Mouse (Mus musculus) forebrain, embryonic 15.5 days (tissue): ENCODE data around the gene Gng3. TPM values are rescaled to one million over a fixed set of nuclear protein-coding genes. Genes with fewer than 3 reads are reported as not detected.

Source experiments
- ATAC-seq: fragments of 200-750 bp; cut with Nextera tagmentation; replicated peaks from 2 replicates; pipeline ENCODE4 v1.8.0; 2017; ENCODE audit warnings: mild to moderate bottlenecking, moderate TSS enrichment, moderate library complexity
- H3K27ac ChIP-seq: fragments of 300-500 bp; sonication (generic); replicated peaks from 2 replicates; pipeline ENCODE4 v1.5.1; 2015; ENCODE audit warnings: mild to moderate bottlenecking, inconsistent platforms
- H3K27me3 ChIP-seq: fragments of 300-500 bp; sonication (generic); 2 replicates; pipeline ENCODE4 v1.6.1; 2015; ENCODE audit warnings: inconsistent platforms
- H3K36me3 ChIP-seq: fragments of 300-500 bp; sonication (generic); 2 replicates; pipeline ENCODE4 v1.6.1; 2015; ENCODE audit warnings: mild to moderate bottlenecking, inconsistent platforms
- H3K4me1 ChIP-seq: fragments of 300-500 bp; sonication (generic); 2 replicates; pipeline ENCODE4 v1.6.1; 2015; ENCODE audit warnings: inconsistent platforms
- H3K4me2 ChIP-seq: fragments of 300-500 bp; sonication (generic); replicated peaks from 2 replicates; pipeline ENCODE4 v1.6.1; 2015; ENCODE audit warnings: mild to moderate bottlenecking, inconsistent platforms
- H3K4me3 ChIP-seq: fragments of 300-500 bp; sonication (generic); 2 replicates; pipeline ENCODE4 v1.5.1; 2015; ENCODE audit warnings: mild to moderate bottlenecking, inconsistent platforms
- H3K9ac ChIP-seq: fragments of 300-500 bp; sonication (generic); replicated peaks from 2 replicates; pipeline ENCODE4 v1.6.1; 2015; ENCODE audit warnings: mild to moderate bottlenecking, inconsistent platforms
- H3K9me3 ChIP-seq: fragments of 300-500 bp; sonication (generic); 2 replicates; pipeline ENCODE4 v1.6.1; 2016; ENCODE audit warnings: inconsistent platforms
- WGBS: fragments of 180-500 bp; shearing (Covaris S2); methylation state at CpG from one replicate; pipeline ENCODE4 v1.1.7; 2015; ENCODE audit warnings: mixed read lengths; 5-methylcytosine and 5-hydroxymethylcytosine counted together
- polyA plus RNA-seq: library from polyadenylated mRNA; unstranded; fragments of >200 nt; fragmentation: Nextera tagmentation; extraction: Ambion mirVana; gene quantifications from 2 replicates; pipeline ENCODE4 v1.2.1, GENCODE M21; 2015

The Gng3 gene
- polyA plus RNA-seq, 1 experiment from 2014 or later, result 272 TPM

DNA sequence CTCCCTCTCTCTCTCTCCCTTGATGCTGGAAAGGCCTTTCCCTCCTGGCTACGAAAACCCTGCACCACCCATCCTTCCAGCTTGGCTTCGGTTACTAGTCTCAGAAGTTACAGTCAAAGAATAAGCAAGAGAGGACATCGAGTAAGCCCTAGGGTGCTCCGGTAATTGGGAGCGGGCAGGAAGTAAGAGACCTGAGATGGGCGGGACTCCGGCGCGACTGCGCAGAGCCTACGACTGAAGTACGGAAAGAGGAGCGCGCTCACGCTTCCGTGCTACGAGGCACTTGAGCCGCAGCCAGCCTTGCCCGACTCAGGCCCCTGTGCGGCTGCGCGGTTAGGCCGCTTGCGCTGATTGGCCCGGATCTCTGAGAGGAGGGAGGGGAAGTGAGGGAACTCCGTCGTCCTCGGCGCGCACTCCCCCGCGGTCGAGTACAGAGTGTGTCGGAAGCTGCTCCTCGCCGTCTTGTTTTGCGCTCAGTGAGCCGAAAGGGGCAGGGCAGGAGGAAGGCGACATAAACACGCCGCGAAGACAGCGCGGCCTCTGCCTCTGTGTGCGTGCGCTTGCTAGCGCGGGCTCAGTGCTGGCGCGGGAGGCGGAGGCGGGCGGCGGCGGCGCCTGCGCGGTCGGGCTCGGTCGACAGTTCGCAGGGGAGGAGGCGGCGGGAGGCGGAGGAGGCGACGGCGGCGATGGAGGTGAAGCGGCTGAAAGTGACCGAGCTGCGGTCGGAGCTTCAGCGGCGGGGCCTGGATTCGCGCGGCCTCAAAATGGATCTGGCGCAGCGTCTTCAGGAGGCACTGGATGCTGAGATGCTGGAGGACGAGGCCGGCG, 19.2 kb downstream of the Gng3 start, which contains the start of gene Hnrnpul2:
TSS of gene Hnrnpul2 (plus strand) at position 415 of the 828 bp plus-strand sequence.
- Histone ChIP-seq H3K27ac (peak within 1 kb of the TSS; percentile 98), H3K36me3 (peaks cover 25% of the 10 kb centered on the region), H3K9ac (peak within 1 kb of the TSS; percentile 76), H3K4me2 (peak within 1 kb of the TSS; percentile 89), H3K4me1 (peaks cover 57% of the 10 kb centered on the region), H3K27me3 (no peaks in the 10 kb centered on the region), H3K4me3 (peak within 1 kb of the TSS; percentile 74), H3K9me3 (no peaks in the 10 kb centered on the region)
- peak; percentile 96 for ATAC-seq
- 0% methylated on average over 83 of the region's 83 CpGs for WGBS

DNA sequence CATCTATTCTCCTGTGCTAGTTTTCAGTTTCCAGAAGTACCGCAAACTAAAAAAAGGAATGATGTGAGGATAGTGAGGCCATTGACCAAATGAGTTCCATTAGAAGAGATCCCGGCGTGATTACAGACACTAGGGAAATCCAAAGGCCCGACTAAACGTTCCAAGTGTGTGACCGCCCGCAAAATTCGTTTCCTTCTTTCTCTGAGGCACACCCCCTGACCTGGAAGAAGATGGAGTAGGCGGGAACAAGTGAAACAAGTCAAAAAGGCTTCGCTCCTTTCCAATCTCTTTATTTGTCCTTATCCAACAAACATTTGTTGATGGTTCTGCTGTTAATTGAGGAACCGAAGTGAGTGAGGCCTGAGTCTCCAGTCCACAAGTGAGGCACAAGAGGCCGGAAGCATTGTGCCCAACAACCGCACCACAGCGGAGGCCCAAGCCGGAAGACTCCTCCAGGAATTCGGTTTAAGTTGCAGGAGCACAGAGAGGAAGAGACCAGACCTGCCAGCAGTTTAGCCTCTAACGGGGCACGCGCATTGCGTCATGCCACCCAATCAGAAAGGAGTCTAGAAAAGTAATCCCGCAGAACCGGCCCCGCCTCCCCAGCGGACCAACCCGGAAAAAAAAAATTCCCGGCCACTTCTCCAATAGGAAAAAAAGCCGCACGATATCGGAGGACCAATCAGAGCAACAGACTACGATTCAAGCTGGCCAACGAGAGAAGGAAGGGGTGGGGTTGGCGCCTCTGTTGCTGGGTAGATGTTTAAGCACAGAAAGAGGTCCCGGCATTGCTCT, 20.0 kb downstream of the Gng3 start, which contains the start of gene Ttc9c:
TSS of gene Ttc9c (minus strand) at position 533 of the 795 bp plus-strand sequence.
- H3K9me3 ChIP-seq, result no peaks in the 10 kb centered on the region
- peak; percentile 94 for ATAC-seq
- H3K4me1 ChIP-seq, result peaks cover 63% of the 10 kb centered on the region
- peak within 1 kb of the TSS; percentile 76 for H3K9ac ChIP-seq
- H3K36me3 ChIP-seq, result peaks cover 23% of the 10 kb centered on the region
- peak within 1 kb of the TSS; percentile 89 for H3K4me2 ChIP-seq
- under 1% methylated on average over 33 of the region's 33 CpGs for WGBS
- H3K27me3 ChIP-seq, result no peaks in the 10 kb centered on the region
- H3K4me3 ChIP-seq, result peak within 1 kb of the TSS; percentile 74
- peak within 1 kb of the TSS; percentile 98 for H3K27ac ChIP-seq

DNA sequence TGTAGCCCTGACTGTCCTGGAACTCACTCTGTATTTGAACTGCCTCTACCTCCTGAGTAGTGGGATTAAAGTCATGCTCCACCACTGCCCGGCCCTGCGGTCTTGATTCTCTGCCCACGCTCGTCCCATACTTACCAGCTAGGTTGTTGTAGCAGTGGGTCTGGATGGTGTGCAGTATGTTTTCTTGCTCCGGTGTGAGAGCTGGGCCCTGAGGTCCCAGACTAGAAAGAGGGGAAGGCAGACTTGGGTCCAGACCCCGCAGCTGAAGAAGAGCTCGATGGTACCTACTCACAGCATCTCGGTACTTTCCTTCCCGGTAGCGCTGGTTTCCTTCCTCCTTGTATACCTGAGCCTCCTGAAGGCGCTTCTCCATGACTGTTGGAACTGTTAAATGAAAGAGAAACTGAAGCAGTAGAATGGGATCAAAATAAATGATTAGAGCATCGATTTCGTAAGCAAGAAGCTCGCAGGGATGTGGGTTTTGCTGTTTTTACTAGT, 20.6 kb downstream of the Gng3 start:
- H3K9ac ChIP-seq, result peak overlapping the region; percentile 65
- no peaks in the 10 kb centered on the region for H3K9me3 ChIP-seq
- H3K4me3 ChIP-seq, result peak overlapping the region; percentile 74
- peak overlapping the region; percentile 89 for H3K4me2 ChIP-seq
- no peak for ATAC-seq
- no peaks in the 10 kb centered on the region for H3K27me3 ChIP-seq
- H3K36me3 ChIP-seq, result peaks cover 22% of the 10 kb centered on the region
- H3K27ac ChIP-seq, result peak overlapping the region; percentile 98
- WGBS, result 27% methylated on average over 14 of the region's 14 CpGs
- peaks cover 61% of the 10 kb centered on the region for H3K4me1 ChIP-seq

DNA sequence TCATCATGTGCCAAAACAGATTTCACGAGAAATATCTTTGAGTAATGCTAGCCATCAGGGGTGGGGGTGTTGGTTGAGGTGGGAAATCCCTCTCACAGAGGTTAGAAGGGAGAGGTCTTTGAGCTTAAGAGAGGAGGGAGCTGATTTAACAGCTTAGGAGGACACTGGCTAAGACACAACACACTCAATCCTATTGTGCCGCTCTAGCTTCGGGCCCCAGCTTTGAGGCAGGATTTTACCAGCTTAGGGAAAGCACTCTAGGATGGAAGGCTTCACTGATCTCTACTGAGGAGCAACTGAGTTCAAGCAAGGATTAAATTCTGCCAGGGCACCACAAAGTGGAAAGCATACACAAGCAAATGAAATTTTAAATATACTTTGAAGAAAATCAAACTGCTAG, 22.0 kb downstream of the Gng3 start:
- no peak for ATAC-seq
- WGBS, result 53% methylated on average over 3 of the region's 3 CpGs
- peak overlapping the region; percentile 17; the same call in 1 of the 2 replicates for H3K9ac ChIP-seq
- peaks cover 28% of the 10 kb centered on the region for H3K36me3 ChIP-seq
- peaks cover 48% of the 10 kb centered on the region for H3K4me1 ChIP-seq
- H3K4me3 ChIP-seq, result 0 out of 2 replicates have a peak overlapping the region, but pooled peaks have one; percentile 3
- H3K4me2 ChIP-seq, result peak overlapping the region; percentile 26
- no peaks in the 10 kb centered on the region for H3K9me3 ChIP-seq
- no peak overlapping the region for H3K27ac ChIP-seq
- no peaks in the 10 kb centered on the region for H3K27me3 ChIP-seq

DNA sequence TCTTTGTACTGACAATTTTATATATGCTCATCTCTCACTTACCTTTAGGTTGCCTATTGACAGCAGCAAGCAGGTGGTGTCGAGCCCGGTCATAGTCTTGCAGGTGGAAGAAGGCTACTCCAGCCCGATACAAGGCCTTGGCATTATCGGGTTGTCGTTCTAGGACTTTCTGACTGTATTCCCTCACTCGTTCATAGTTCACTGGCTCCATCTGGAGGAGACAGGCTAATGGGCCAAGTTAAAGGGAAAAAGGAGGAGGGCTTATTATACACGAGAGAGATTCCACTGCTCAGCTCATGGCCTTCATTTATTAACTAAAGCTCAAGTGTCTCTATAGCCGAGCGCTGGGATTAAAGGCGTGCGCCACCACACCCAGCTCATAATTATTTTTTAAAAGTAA, 23.2 kb downstream of the Gng3 start:
- H3K4me3 ChIP-seq, result no peak overlapping the region
- WGBS, result 72% methylated on average over 11 of the region's 11 CpGs
- no peak overlapping the region for H3K27ac ChIP-seq
- peak overlapping the region; percentile 22; the same call in 1 of the 2 replicates for H3K9ac ChIP-seq
- peaks cover 38% of the 10 kb centered on the region for H3K36me3 ChIP-seq
- peaks cover 37% of the 10 kb centered on the region for H3K4me1 ChIP-seq
- no peaks in the 10 kb centered on the region for H3K9me3 ChIP-seq
- ATAC-seq, result no peak
- H3K27me3 ChIP-seq, result no peaks in the 10 kb centered on the region
- no peak overlapping the region for H3K4me2 ChIP-seq

DNA sequence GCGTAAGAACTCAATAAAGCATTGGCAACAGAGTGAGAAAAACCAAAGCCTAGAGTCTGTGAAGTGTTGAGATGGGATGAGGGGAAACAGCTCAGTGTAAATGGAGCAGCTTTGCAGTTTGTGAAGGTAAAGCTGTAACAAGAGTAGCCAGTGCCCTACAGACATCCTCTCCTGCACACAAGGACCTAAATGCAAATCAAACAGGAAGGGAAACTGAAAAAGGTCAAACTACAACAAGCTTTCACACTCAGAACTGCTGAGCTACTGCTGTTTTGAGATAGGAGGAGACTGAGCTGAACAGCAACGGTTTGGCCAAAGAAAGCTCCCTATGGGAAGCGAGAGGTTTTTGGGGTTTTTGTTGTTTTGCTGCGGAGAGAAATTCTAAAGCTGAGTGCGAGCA, 32.2 kb downstream of the Gng3 start:
- 93% methylated on average over 5 of the region's 5 CpGs for WGBS
- no peaks in the 10 kb centered on the region for H3K9me3 ChIP-seq

DNA sequence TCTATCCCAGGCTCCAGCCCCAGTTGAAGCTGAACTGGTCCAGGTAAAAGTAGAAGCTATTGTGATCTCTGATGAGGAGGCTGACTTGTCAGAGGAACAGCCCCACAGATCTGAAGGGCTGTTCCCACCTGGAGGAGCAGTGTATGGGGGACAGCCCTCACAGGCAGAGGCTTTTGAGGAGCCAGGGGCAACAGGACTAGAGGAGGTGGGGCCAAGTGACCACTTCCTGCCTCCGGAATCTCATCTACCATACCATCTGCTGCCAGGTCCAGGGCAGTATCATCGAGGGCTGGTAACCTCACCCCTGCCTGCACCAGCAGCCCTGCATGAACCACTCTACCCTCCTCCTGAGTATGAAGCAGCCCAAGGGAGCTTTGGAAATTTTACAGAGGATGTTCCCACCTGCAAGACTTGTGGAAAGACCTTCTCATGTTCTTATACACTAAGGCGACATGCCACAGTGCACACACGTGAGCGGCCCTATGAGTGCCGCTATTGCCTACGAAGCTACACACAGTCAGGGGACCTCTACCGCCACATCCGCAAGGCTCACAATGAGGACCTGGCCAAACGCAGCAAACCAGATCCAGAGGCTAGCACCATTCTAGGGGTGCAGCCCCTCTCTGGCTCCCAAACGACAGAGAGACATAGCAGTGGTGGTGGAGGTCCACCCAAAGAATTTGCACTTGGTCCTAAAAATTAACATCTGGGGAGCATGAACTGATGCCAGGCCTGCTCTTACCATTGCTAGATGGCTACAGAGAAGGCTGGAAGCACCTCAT, 34.9 kb downstream of the Gng3 start:
- H3K4me1 ChIP-seq, result peaks cover 19% of the 10 kb centered on the region
- H3K9ac ChIP-seq, result no peak overlapping the region
- ATAC-seq, result no peak
- H3K27me3 ChIP-seq, result no peaks in the 10 kb centered on the region
- peaks cover 36% of the 10 kb centered on the region for H3K36me3 ChIP-seq
- no peak overlapping the region for H3K4me3 ChIP-seq
- H3K27ac ChIP-seq, result no peak overlapping the region
- 91% methylated on average over 11 of the region's 11 CpGs for WGBS
- H3K4me2 ChIP-seq, result no peak overlapping the region
- H3K9me3 ChIP-seq, result no peaks in the 10 kb centered on the region

More for the DNA sequence above, 32.2 kb downstream of the Gng3 start:
- H3K4me3 ChIP-seq, result no peak overlapping the region
- no peak overlapping the region for H3K4me2 ChIP-seq
- H3K36me3 ChIP-seq, result peaks cover 57% of the 10 kb centered on the region
- H3K4me1 ChIP-seq, result peaks cover 16% of the 10 kb centered on the region
- H3K27me3 ChIP-seq, result no peaks in the 10 kb centered on the region
- ATAC-seq, result no peak
- H3K9ac ChIP-seq, result no peak overlapping the region
- H3K27ac ChIP-seq, result no peak overlapping the region

DNA sequence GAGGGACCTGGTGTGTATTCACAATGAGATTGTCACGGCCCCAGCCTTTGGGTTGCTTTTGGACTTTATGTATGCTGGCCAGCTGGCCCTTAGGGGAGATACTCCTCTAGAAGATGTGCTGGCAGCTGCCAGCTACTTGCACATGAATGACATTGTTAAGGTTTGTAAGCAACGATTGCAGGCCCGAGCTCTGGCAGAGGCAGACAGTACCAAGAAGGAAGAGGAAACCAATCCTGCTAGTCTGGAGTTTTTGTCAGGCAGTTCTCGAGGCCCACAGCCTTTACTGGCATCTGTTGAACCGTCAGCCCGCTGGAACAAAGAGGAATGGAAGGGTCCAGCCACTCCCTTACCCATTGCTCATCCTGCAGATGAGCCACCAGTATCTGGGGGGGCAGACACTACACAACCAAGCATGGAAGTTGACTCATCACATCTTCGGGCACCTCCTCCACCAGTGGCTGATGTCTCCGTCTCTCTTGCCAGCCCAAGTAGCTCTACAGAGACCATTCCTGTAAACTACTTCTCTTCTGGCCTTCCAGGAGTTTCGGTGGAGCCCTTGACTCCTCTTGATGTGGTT, 35.7 kb downstream of the Gng3 start:
- Histone ChIP-seq H3K36me3 (peaks cover 33% of the 10 kb centered on the region), H3K9me3 (no peaks in the 10 kb centered on the region), H3K27me3 (no peaks in the 10 kb centered on the region), H3K4me2 (peak overlapping the region; percentile 61), H3K9ac (peak overlapping the region; percentile 0; the same call in 1 of the 2 replicates), H3K4me1 (peaks cover 22% of the 10 kb centered on the region), H3K4me3 (peak overlapping the region; percentile 69), H3K27ac (no peak overlapping the region)
- WGBS, result 89% methylated on average over 9 of the region's 9 CpGs
- ATAC-seq, result no peak

DNA sequence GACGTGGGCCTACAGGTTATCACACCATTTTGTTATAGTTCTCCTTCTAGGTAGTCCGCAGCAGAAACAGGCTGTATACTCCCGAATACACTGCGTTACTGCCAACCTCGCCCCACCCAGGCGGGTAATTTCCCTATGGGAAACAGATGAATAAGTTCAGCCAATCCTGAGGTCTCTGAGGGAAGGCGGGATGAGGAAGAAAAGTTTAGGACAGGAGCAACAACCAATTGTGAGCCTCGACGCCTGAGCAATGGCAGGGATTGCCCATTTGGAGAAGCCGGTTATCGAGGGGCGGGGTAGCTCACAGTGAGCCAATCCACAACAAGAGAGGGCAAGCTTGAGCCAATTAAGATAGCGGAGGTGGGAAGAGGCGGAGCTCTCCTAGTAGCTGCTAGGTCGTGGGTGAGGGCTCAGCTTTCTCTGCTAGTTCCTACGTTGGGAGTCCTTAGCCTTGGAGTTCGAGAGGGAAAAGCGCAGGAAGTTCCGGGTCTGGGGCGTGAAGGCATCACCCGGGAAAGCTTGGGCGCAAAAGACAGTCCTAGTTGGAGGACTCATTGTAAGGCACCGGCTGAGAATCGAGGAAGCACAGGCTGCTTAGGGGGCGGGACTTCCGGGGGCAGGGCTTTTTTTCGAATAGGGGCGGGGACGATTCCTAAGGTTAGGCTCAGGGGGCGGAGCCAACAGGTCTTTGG, 36.7 kb downstream of the Gng3 start, which contains the start of gene Zbtb3:
TSS of gene Zbtb3 (plus strand) at position 426 of the 692 bp plus-strand sequence.
- peak within 1 kb of the TSS; percentile 61 for H3K4me2 ChIP-seq
- H3K27me3 ChIP-seq, result no peaks in the 10 kb centered on the region
- WGBS, result under 1% methylated on average over 30 of the region's 30 CpGs
- no peaks in the 10 kb centered on the region for H3K9me3 ChIP-seq
- H3K4me1 ChIP-seq, result peaks cover 30% of the 10 kb centered on the region
- ATAC-seq, result peak; percentile 97
- H3K27ac ChIP-seq, result peak within 1 kb of the TSS; percentile 95
- peak within 1 kb of the TSS; percentile 69 for H3K4me3 ChIP-seq
- peak within 1 kb of the TSS; percentile 65 for H3K9ac ChIP-seq
- peaks cover 23% of the 10 kb centered on the region for H3K36me3 ChIP-seq

DNA sequence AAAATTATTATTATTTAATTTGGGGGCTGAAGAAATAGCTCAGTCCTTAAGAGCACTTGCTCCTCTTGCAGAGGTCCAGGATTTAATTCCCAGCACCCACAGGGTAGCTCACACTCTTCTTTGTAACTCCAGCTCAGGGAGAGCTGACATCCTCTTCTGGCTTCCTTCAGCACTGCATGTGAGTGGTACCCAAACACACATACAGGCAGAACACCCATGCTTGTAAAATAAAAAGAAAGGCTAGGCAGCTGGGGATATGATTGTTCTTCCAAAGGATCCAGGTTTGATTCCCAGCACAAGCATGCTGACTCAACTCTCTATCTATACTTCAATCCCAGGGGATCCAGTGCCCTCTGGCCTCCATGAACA, 40.1 kb downstream of the Gng3 start:
- H3K36me3 ChIP-seq, result peaks cover 16% of the 10 kb centered on the region
- H3K4me1 ChIP-seq, result peaks cover 36% of the 10 kb centered on the region
- no peak overlapping the region for H3K27ac ChIP-seq
- H3K4me3 ChIP-seq, result no peak overlapping the region; the same call in 1 of the 2 replicates
- H3K9me3 ChIP-seq, result no peaks in the 10 kb centered on the region
- no peaks in the 10 kb centered on the region for H3K27me3 ChIP-seq
- ATAC-seq, result no peak
- peak overlapping the region; percentile 89; the same call in 1 of the 2 replicates for H3K4me2 ChIP-seq
- no peak overlapping the region for H3K9ac ChIP-seq
